Mouse (Mus musculus) midbrain, postnatal 0 days (tissue): ENCODE results near the gene Tescl. TPM values are rescaled to one million over a fixed set of nuclear protein-coding genes. Genes with fewer than 3 reads are reported as not detected.
A peak's percentile ranks its signal among the peaks of the same experiment; 100 is the strongest.

Experiments used
- ATAC-seq: fragments of 200-750 bp; cut with Nextera tagmentation; 2 replicates; pipeline ENCODE4 v1.8.0; 2017; ENCODE audit warnings: moderate number of reproducible peaks, mild to moderate bottlenecking, moderate TSS enrichment, moderate library complexity; ENCODE audit not compliant: low FRiP score
- DNase-seq: peaks from one replicate; pipeline ENCODE4 v3.0.0-alpha.2; 2015; ENCODE audit warnings: low spot score
- H3K27ac ChIP-seq: fragments of 300-500 bp; sonication (generic); 2 replicates; pipeline ENCODE4 v1.5.1; 2014; ENCODE audit warnings: low read depth, mild to moderate bottlenecking, low read length, mixed read lengths
- H3K27me3 ChIP-seq: fragments of 300-500 bp; sonication (generic); 2 replicates; pipeline ENCODE4 v1.6.1; 2014; ENCODE audit warnings: low read length, control low read depth, mixed read lengths; ENCODE audit not compliant: insufficient read depth
- H3K36me3 ChIP-seq: fragments of 300-500 bp; sonication (generic); 2 replicates; pipeline ENCODE4 v1.6.1; 2014; ENCODE audit warnings: low read length, control low read depth, mixed read lengths; ENCODE audit not compliant: insufficient read depth
- H3K4me1 ChIP-seq: fragments of 300-500 bp; sonication (generic); 2 replicates; pipeline ENCODE4 v1.6.1; 2014; ENCODE audit warnings: mild to moderate bottlenecking, control low read depth, antibody characterized with exemption, low read length, mixed read lengths; ENCODE audit not compliant: insufficient read depth
- H3K4me2 ChIP-seq: fragments of 300-500 bp; sonication (generic); 2 replicates; pipeline ENCODE4 v1.6.1; 2014; ENCODE audit warnings: low read depth, mild to moderate bottlenecking, low read length, mixed read lengths; ENCODE audit not compliant: poor library complexity, severe bottlenecking
- H3K4me3 ChIP-seq: fragments of 300-500 bp; sonication (generic); 2 replicates; pipeline ENCODE4 v1.5.1; 2014; ENCODE audit warnings: low read depth, mild to moderate bottlenecking, low read length, moderate library complexity
- H3K9ac ChIP-seq: fragments of 300-500 bp; sonication (generic); replicated peaks from 2 replicates; pipeline ENCODE4 v1.6.1; 2014; ENCODE audit warnings: mild to moderate bottlenecking, low read length, moderate library complexity, mixed read lengths; ENCODE audit not compliant: poor library complexity, severe bottlenecking
- H3K9me3 ChIP-seq: fragments of 300-500 bp; sonication (generic); 2 replicates; pipeline ENCODE4 v1.6.1; 2016; ENCODE audit warnings: low read length, control low read depth
- CTCF ChIP-seq: IDR thresholded peaks from 2 replicates; pipeline ENCODE4 v1.5.1; 2016; ENCODE audit warnings: antibody characterized with exemption, mild to moderate bottlenecking
- WGBS: fragments of 180-500 bp; shearing (Covaris S2); extraction: QIAGEN DNeasy Blood & Tissue Kit; methylation state at CpG from one replicate; pipeline ENCODE4 v1.1.7; 2014; 5-methylcytosine and 5-hydroxymethylcytosine counted together
- polyA plus RNA-seq: library from polyadenylated mRNA; unstranded; fragments of >200 nt; fragmentation: Nextera tagmentation; extraction: Ambion mirVana; gene quantifications from 2 replicates; pipeline ENCODE4 v1.2.1, GENCODE M21; 2015
- total RNA-seq: library from RNA; depleted of rRNA; stranded (reverse); fragments of >200 nt; gene quantifications from 2 replicates; pipeline ENCODE4 v1.2.3, GENCODE M21; 2014

Tescl gene
- total and polyA plus RNA-seq, 2 experiments from 2014 or later = 0.19 TPM; not detected in 1

GRCm38 (mm10) chr7:24356081-24356480 is 22.3 kb upstream of the Tescl start:
- no peak for DNase-seq
- no peak for TF ChIP-seq CTCF
- ATAC-seq = no peak
- whole genome bisulfite sequencing = 85% methylated on average over 10 of the region's 10 CpGs
- Histone ChIP-seq H3K9ac (no peak overlapping the region), H3K4me1 (no peaks in the 10 kb centered on the region), H3K27ac (no peak overlapping the region), H3K4me3 (no peak overlapping the region), H3K36me3 (no peaks in the 10 kb centered on the region), H3K9me3 (0 out of 2 replicates have a peak, but pooled peaks cover 2% of the 10 kb centered on the region), H3K27me3 (no peaks in the 10 kb centered on the region), H3K4me2 (no peak overlapping the region)

DNA sequence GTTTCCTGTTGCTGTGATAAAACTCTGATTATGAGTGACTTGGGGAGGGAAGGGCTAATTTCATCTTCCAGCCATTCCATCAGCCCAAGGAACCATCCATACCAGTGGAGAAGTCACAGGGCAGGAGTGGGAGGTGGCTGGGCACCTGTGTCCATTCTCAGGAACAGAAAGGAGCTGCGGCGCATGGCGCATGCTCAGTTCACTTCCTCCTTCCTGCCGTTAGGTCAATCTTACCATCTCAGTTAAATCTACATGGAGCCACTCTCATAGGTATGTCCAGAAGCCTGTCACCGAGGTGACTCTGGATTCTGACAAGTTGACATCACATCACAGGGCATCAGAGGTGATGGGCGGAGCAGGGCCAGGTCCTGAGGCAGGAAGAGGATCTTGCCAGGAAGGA is 21.9 kb upstream of the Tescl start:
- H3K9ac ChIP-seq = no peak overlapping the region
- TF ChIP-seq CTCF = no peak
- 0 out of 2 replicates have a peak, but pooled peaks cover 2% of the 10 kb centered on the region for H3K9me3 ChIP-seq
- 83% methylated on average over 6 of the region's 6 CpGs for WGBS
- H3K4me3 ChIP-seq = no peak overlapping the region
- H3K27me3 ChIP-seq = no peaks in the 10 kb centered on the region
- no peak overlapping the region for H3K4me2 ChIP-seq
- ATAC-seq (no peak), DNase-seq (no peak)
- H3K27ac ChIP-seq = no peak overlapping the region
- no peaks in the 10 kb centered on the region for H3K36me3 ChIP-seq
- no peaks in the 10 kb centered on the region for H3K4me1 ChIP-seq

DNA sequence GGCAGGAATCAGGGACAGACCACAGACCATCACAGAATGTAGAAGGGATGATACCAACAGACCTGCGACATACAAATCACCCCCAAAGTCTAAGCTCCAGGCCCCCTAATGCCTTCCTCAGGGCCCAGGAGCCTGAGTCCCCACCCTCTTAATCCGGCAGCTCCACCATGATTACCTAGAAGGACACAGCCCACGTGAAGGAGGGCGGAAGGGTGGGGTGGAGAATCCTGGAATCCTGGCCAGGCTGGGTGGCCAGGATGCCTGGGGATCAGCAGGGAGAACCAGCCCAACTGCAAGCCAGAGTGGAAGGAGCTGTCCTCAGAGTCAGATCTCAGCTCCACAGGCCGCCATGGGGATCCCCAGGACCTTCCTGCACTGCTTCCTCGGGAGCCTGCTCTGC is 15.2 kb upstream of the Tescl start, which contains the start of gene Lypd5:
TSS of gene Lypd5 (plus strand) at position 301 of the 400 bp plus-strand sequence.
- no peak for DNase-seq
- H3K36me3 ChIP-seq = no peaks in the 10 kb centered on the region
- WGBS = 42% methylated on average over 6 of the region's 6 CpGs
- no peak for ATAC-seq
- no peak within 1 kb of the TSS for H3K4me2 ChIP-seq
- H3K9me3 ChIP-seq = no peaks in the 10 kb centered on the region
- H3K27me3 ChIP-seq = no peaks in the 10 kb centered on the region
- H3K4me1 ChIP-seq = no peaks in the 10 kb centered on the region
- H3K27ac ChIP-seq = no peak within 1 kb of the TSS
- no peak within 1 kb of the TSS for H3K4me3 ChIP-seq
- no peak within 1 kb of the TSS for H3K9ac ChIP-seq
- TF ChIP-seq CTCF = no peak

DNA sequence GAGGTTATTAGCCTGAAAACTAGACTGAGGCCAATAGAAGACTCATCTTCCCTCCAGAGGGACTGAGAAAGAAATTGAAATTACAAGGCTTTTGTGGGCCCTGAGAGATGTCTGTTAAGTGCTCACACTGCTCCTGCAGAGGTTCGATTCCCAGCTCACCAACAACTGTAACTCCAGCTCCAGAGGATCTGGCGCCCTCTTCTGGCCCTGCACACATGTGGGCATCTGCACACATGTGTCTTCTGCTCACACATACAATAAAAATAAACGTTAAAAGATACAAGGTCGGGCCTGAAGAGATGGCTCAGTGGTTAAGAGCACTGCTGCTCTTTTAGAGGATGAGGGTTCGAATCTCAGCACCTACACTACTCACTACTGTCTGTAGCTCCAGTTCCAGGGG is 12.7 kb upstream of the Tescl start:
- H3K9ac ChIP-seq = no peak overlapping the region
- H3K27ac ChIP-seq = no peak overlapping the region
- no peaks in the 10 kb centered on the region for H3K36me3 ChIP-seq
- TF ChIP-seq CTCF = peak; percentile 18; the same call in 1 of the 2 replicates
- no peak for DNase-seq
- no peaks in the 10 kb centered on the region for H3K27me3 ChIP-seq
- no peaks in the 10 kb centered on the region for H3K4me1 ChIP-seq
- no peak overlapping the region for H3K4me3 ChIP-seq
- no peak for ATAC-seq
- H3K4me2 ChIP-seq = no peak overlapping the region
- WGBS = 73% methylated on average over 5 of the region's 5 CpGs
- H3K9me3 ChIP-seq = no peaks in the 10 kb centered on the region

- Histone ChIP-seq H3K27me3 (no peaks in the 10 kb centered on the region), H3K4me1 (no peaks in the 10 kb centered on the region), H3K9ac (no peak overlapping the region), H3K4me2 (no peak overlapping the region), H3K27ac (no peak overlapping the region), H3K4me3 (no peak overlapping the region), H3K9me3 (no peaks in the 10 kb centered on the region), H3K36me3 (no peaks in the 10 kb centered on the region)
- TF ChIP-seq CTCF = no peak
- ATAC-seq (no peak), DNase-seq (peak; percentile 15)
- 58% methylated on average over 7 of the region's 7 CpGs for WGBS
Measured at GRCm38 (mm10) chr7:24343701-24344272, 10.1 kb upstream of the Tescl start.

GRCm38 (mm10) chr7:24338241-24338640 is 4.5 kb upstream of the Tescl start:
- no peak overlapping the region for H3K4me2 ChIP-seq
- no peak overlapping the region for H3K9ac ChIP-seq
- no peaks in the 10 kb centered on the region for H3K4me1 ChIP-seq
- no peaks in the 10 kb centered on the region for H3K9me3 ChIP-seq
- ATAC-seq = no peak
- no peak for DNase-seq
- no peak overlapping the region for H3K4me3 ChIP-seq
- TF ChIP-seq CTCF = peak; percentile 39
- 41% methylated on average over 2 of the region's 2 CpGs for WGBS
- 0 out of 2 replicates have a peak, but pooled peaks cover 4% of the 10 kb centered on the region for H3K27me3 ChIP-seq
- H3K27ac ChIP-seq = no peak overlapping the region
- no peaks in the 10 kb centered on the region for H3K36me3 ChIP-seq
